Mouse (Mus musculus) limb, embryonic 11.5 days (tissue): ENCODE data around the gene Rapgef3. TPM values are rescaled to one million over a fixed set of nuclear protein-coding genes. Genes with fewer than 3 reads are reported as not detected.

ENCODE experiments used
- ATAC-seq: fragments of 200-750 bp; cut with Nextera tagmentation; 2 replicates; pipeline ENCODE4 v1.8.0; 2017; ENCODE audit warnings: low read depth; ENCODE audit not compliant: insufficient number of reproducible peaks, low FRiP score, low TSS enrichment
- DNase-seq: peaks from one replicate; pipeline ENCODE4 v3.0.0-alpha.2; 2015; ENCODE audit warnings: low spot score
- H3K27ac ChIP-seq: fragments of 300-500 bp; sonication (generic); replicated peaks from 2 replicates; pipeline ENCODE4 v1.5.1; 2014; ENCODE audit warnings: low read depth, mild to moderate bottlenecking, low read length
- H3K27me3 ChIP-seq: fragments of 300-500 bp; sonication (generic); 2 replicates; pipeline ENCODE4 v1.6.1; 2014; ENCODE audit warnings: mild to moderate bottlenecking, low read length, mixed read lengths; ENCODE audit not compliant: control insufficient read depth, insufficient read depth
- H3K36me3 ChIP-seq: fragments of 300-500 bp; sonication (generic); 2 replicates; pipeline ENCODE4 v1.6.1; 2014; ENCODE audit warnings: mild to moderate bottlenecking, low read length, moderate library complexity, mixed read lengths; ENCODE audit not compliant: control insufficient read depth, insufficient read depth
- H3K4me1 ChIP-seq: fragments of 300-500 bp; sonication (generic); 2 replicates; pipeline ENCODE4 v1.6.1; 2014; ENCODE audit warnings: low read length, mixed read lengths; ENCODE audit not compliant: control insufficient read depth, insufficient read depth
- H3K4me2 ChIP-seq: fragments of 300-500 bp; sonication (generic); 2 replicates; pipeline ENCODE4 v1.6.1; 2014; ENCODE audit warnings: low read depth, mild to moderate bottlenecking, moderate library complexity; ENCODE audit not compliant: severe bottlenecking
- H3K4me3 ChIP-seq: fragments of 300-500 bp; sonication (generic); 2 replicates; pipeline ENCODE4 v1.5.1; 2014; ENCODE audit warnings: low read depth, low read length
- H3K9ac ChIP-seq: fragments of 300-500 bp; sonication (generic); 2 replicates; pipeline ENCODE4 v1.6.1; 2014; ENCODE audit warnings: mild to moderate bottlenecking, low read length
- H3K9me3 ChIP-seq: fragments of 300-500 bp; sonication (generic); 2 replicates; pipeline ENCODE4 v1.6.1; 2016; ENCODE audit warnings: low read length; ENCODE audit not compliant: control insufficient read depth
- WGBS: fragments of 180-500 bp; shearing (Covaris S2); extraction: QIAGEN DNeasy Blood & Tissue Kit; methylation state at CpG from one replicate; pipeline ENCODE4 v1.1.7; 2014; 5-methylcytosine and 5-hydroxymethylcytosine counted together
- polyA plus RNA-seq: library from polyadenylated mRNA; unstranded; fragments of >200 nt; fragmentation: Nextera tagmentation; extraction: Ambion mirVana; gene quantifications from 2 replicates; pipeline ENCODE4 v1.2.1, GENCODE M21; 2014

Rapgef3 gene
- polyA plus RNA-seq, 1 experiment from 2014 or later: 3.9 TPM

GRCm38 (mm10) chr15:97721008-97721701, 46.6 kb downstream of the Rapgef3 start:
- no peaks in the 10 kb centered on the region for H3K27me3 ChIP-seq
- DNase-seq (peak; percentile 49), ATAC-seq (no peak)
- H3K4me1 ChIP-seq: peaks cover 7% of the 10 kb centered on the region
- WGBS: 41% methylated on average over 15 of the region's 15 CpGs
- H3K9ac ChIP-seq: no peak overlapping the region
- no peaks in the 10 kb centered on the region for H3K36me3 ChIP-seq
- H3K9me3 ChIP-seq: no peaks in the 10 kb centered on the region
- H3K27ac ChIP-seq: no peak overlapping the region; the same call in 1 of the 2 replicates
- H3K4me2 ChIP-seq: no peak overlapping the region
- no peak overlapping the region for H3K4me3 ChIP-seq

- WGBS: 83% methylated on average over 12 of the region's 12 CpGs
- Histone ChIP-seq H3K36me3 (no peaks in the 10 kb centered on the region), H3K4me3 (no peak overlapping the region), H3K4me1 (peaks cover 7% of the 10 kb centered on the region), H3K27me3 (no peaks in the 10 kb centered on the region), H3K27ac (no peak overlapping the region), H3K9ac (no peak overlapping the region), H3K4me2 (no peak overlapping the region), H3K9me3 (no peaks in the 10 kb centered on the region)
- ATAC-seq (no peak), DNase-seq (no peak)
Observed at GRCm38 (mm10) chr15:97720026-97720675, 47.6 kb downstream of the Rapgef3 start.

- H3K27ac ChIP-seq: no peak overlapping the region
- H3K4me3 ChIP-seq: no peak overlapping the region
- H3K4me2 ChIP-seq: no peak overlapping the region
- H3K9ac ChIP-seq: no peak overlapping the region
- H3K27me3 ChIP-seq: no peaks in the 10 kb centered on the region
- no peak for ATAC-seq
- no peak for DNase-seq
- peaks cover 7% of the 10 kb centered on the region for H3K4me1 ChIP-seq
- no peaks in the 10 kb centered on the region for H3K9me3 ChIP-seq
- no peaks in the 10 kb centered on the region for H3K36me3 ChIP-seq
- 93% methylated on average over 12 of the region's 12 CpGs for WGBS
Observed at GRCm38 (mm10) chr15:97719494-97719893, 48.3 kb downstream of the Rapgef3 start.

- 90% methylated on average over 8 of the region's 8 CpGs for WGBS
- Histone ChIP-seq H3K4me1 (peaks cover 7% of the 10 kb centered on the region), H3K9me3 (no peaks in the 10 kb centered on the region), H3K27me3 (no peaks in the 10 kb centered on the region), H3K36me3 (no peaks in the 10 kb centered on the region), H3K27ac (no peak overlapping the region), H3K4me2 (no peak overlapping the region), H3K9ac (no peak overlapping the region), H3K4me3 (no peak overlapping the region)
- DNase-seq (no peak), ATAC-seq (no peak)
Observed at GRCm38 (mm10) chr15:97718535-97719155, 49.1 kb downstream of the Rapgef3 start.

- Histone ChIP-seq H3K4me2 (no peak overlapping the region), H3K27me3 (no peaks in the 10 kb centered on the region), H3K4me1 (peaks cover 7% of the 10 kb centered on the region), H3K9ac (peak overlapping the region; percentile 34; the same call in 1 of the 2 replicates), H3K9me3 (no peaks in the 10 kb centered on the region), H3K36me3 (no peaks in the 10 kb centered on the region), H3K4me3 (no peak overlapping the region), H3K27ac (no peak overlapping the region)
- ATAC-seq: no peak
- DNase-seq: peak; percentile 81
- 26% methylated on average over 12 of the region's 12 CpGs for WGBS
Observed at GRCm38 (mm10) chr15:97717861-97718534, 49.8 kb downstream of the Rapgef3 start.

- H3K27me3 ChIP-seq: no peaks in the 10 kb centered on the region
- DNase-seq (no peak), ATAC-seq (no peak)
- H3K9me3 ChIP-seq: no peaks in the 10 kb centered on the region
- no peaks in the 10 kb centered on the region for H3K36me3 ChIP-seq
- H3K4me2 ChIP-seq: no peak overlapping the region
- H3K4me3 ChIP-seq: no peak overlapping the region
- 88% methylated on average over 11 of the region's 11 CpGs for WGBS
- H3K27ac ChIP-seq: no peak overlapping the region
- peaks cover 7% of the 10 kb centered on the region for H3K4me1 ChIP-seq
- H3K9ac ChIP-seq: no peak overlapping the region
Observed at GRCm38 (mm10) chr15:97716782-97717181, 51.0 kb downstream of the Rapgef3 start.

- H3K4me1 ChIP-seq: peaks cover 1% of the 10 kb centered on the region
- no peak overlapping the region for H3K4me3 ChIP-seq
- DNase-seq (no peak), ATAC-seq (no peak)
- H3K4me2 ChIP-seq: no peak overlapping the region
- 100% methylated on average over 1 of the region's 1 CpGs for WGBS
- no peak overlapping the region for H3K27ac ChIP-seq
- H3K36me3 ChIP-seq: no peaks in the 10 kb centered on the region
- no peak overlapping the region for H3K9ac ChIP-seq
- no peaks in the 10 kb centered on the region for H3K9me3 ChIP-seq
- no peaks in the 10 kb centered on the region for H3K27me3 ChIP-seq
Observed at GRCm38 (mm10) chr15:97715734-97716133, 52.0 kb downstream of the Rapgef3 start.

- H3K27me3 ChIP-seq: no peaks in the 10 kb centered on the region
- H3K9ac ChIP-seq: no peak overlapping the region
- H3K4me1 ChIP-seq: peaks cover 4% of the 10 kb centered on the region
- H3K4me2 ChIP-seq: no peak overlapping the region
- no peak for ATAC-seq
- no peak for DNase-seq
- no peak overlapping the region for H3K27ac ChIP-seq
- H3K36me3 ChIP-seq: no peaks in the 10 kb centered on the region
- H3K9me3 ChIP-seq: no peaks in the 10 kb centered on the region
- H3K4me3 ChIP-seq: no peak overlapping the region
- 87% methylated on average over 8 of the region's 8 CpGs for WGBS
Observed at GRCm38 (mm10) chr15:97715083-97715482, 52.7 kb downstream of the Rapgef3 start.
